Mouse (Mus musculus) erythroblast, adult 5-6 weeks (primary cell): Measurements from ENCODE around the gene Myo15b. TPM values are rescaled to one million over a fixed set of nuclear protein-coding genes. Genes with fewer than 3 reads are reported as not detected.

Source experiments
- ATAC-seq: replicated peaks from 2 replicates; pipeline ENCODE4 v1.8.0; 2016; ENCODE audit warnings: moderate number of reproducible peaks, mild to moderate bottlenecking, moderate TSS enrichment, inconsistent platforms; ENCODE audit not compliant: poor library complexity, low FRiP score, severe bottlenecking
- total RNA-seq, 2 experiments: library from RNA; stranded (forward) in 1 of 2; stranded (reverse) in 1 of 2; fragments of 150-400 nt in 1 of 2; fragments of 200-764, 138-1000 nt in 1 of 2; gene quantifications; 2 replicates each; pipeline versions ENCODE4 v1.2.3 to v1.2.4; 2015 to 2017; ENCODE audit warnings: low replicate concordance in 2 of 2

The Myo15b gene
- total RNA-seq, 2 experiments from 2014 or later: not detected

DNA sequence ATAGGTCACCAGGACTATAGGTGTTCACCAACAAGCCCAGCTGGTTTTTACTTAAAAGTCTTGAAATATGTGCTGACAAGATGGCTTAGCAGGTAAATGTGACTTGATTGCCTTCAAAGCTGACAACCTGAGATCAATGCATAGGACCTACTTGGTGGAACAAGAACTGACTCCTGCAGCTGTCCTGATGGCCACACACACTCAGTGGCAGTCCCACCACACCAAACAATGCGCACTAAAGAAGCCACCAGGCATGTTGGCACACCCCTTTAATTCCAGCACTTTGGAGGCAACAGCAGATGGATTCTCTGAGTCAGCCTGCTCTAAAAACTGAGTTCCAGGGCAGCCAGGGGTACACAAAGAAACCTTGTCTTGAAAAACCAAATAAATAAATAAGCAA lies 63.8 kb downstream of the Myo15b start:
- ATAC-seq: no peak

DNA sequence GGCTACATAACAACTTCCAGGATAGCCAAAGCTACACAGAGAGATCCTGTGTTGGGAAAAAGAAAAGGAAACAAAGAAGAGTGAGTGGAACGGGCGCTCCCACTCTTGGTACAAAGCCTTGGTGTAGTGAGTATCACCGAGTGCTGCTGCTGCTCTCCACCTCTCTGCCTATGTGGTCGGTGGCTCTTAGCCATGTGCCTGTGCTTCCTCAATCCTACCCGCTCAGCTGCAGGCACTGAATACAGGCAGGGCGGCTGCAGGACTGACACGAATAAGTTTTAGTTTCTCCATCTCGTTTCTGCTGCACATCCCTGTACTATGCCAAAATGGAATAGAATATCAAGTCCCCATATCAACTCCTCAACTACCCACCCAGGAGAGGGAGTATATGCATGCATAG lies 70.8 kb downstream of the Myo15b start:
- ATAC-seq: no peak

DNA sequence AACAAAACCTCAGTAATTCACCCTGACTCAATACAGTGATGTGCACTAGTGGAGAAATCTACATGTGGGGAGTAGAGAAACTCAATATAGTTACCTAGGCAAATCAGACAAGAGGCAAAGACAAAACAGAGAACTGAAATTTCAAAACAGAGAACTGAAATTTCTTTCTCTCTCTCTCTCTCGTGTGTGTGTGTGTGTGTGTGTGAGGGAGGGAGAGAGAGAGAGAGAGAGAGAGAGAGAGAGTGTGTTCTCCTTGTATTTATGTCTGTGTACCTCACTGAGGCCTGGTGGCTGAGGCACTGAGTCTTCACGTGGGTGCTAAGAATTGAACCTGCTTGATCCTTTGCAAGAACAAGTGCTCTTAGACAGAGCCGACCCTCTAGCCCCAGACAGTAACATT lies 71.6 kb downstream of the Myo15b start:
- ATAC-seq: no peak

DNA sequence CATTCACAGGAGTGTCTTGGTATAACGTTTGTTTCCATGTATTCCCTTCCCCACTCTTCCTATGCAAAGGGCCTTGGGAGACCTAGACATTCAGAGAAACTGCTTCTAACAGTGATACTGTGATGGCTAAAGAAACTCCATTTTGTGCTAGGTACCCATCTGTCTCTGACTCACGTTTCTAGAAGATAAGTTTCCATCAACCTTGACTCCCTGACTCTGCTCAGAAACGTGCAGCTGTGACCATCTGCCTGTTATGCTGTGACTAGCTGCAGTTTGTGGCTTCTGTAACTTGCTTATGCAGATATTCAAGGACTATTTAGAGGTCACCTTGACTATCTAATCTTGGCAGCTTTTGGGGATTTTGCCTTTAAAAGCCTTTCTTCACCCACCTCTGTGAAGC lies 73.0 kb downstream of the Myo15b start:
- no peak for ATAC-seq

DNA sequence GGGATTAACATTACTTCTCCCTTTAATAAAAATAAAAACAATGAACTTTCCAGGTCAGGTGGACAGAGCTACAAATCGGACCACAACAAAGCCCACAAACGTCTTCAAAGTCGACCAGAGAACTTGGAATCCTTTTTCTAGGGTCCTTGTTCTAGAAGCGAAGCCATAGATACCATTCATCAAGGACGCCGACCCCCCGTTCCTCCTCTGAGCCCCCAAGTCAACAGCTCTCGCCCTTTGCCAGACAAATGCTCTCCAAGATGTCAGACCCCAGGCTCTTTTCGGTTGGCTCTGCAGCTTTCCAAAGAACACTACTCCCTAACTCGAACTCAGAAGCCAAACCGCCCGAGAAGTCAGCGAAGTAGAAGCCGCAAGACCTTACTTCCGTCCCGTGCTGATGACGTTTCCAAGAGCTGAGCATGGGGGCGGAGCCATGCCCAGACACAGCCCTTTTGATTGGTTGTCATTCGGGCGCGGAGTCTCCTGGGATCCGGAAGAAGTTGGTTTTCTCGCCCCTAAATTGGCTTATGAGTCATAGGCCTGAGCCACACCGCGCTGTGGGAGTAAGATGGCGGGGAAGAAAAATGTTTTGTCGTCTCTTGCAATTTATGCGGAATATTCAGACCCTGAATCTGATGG lies 75.0 kb downstream of the Myo15b start, which contains the start of the genes Sap30bp and Recql5:
TSS of gene Sap30bp (plus strand) at position 175 of the 639 bp plus-strand sequence.
TSS of gene Recql5 (minus strand) at position 370 of the 639 bp plus-strand sequence.
- ATAC-seq: peak; percentile 95

DNA sequence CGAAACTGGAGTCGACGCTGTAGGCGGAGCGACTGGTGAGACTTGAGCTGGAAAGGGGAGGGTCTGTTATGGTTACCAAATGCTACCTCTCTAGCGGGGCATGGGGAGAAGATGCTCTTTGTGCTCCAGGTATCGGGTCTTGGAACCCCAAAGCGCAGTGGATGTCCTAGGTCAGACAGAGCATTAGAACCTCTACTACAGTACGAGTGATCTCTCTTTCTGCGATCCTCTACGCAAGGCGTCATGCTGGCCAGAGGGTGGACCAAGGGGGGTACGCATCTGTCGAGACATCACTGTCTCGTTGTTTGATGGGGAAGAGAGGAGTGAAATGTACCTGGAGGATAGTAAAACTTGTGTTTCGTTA lies 75.5 kb downstream of the Myo15b start:
- ATAC-seq: no peak

DNA sequence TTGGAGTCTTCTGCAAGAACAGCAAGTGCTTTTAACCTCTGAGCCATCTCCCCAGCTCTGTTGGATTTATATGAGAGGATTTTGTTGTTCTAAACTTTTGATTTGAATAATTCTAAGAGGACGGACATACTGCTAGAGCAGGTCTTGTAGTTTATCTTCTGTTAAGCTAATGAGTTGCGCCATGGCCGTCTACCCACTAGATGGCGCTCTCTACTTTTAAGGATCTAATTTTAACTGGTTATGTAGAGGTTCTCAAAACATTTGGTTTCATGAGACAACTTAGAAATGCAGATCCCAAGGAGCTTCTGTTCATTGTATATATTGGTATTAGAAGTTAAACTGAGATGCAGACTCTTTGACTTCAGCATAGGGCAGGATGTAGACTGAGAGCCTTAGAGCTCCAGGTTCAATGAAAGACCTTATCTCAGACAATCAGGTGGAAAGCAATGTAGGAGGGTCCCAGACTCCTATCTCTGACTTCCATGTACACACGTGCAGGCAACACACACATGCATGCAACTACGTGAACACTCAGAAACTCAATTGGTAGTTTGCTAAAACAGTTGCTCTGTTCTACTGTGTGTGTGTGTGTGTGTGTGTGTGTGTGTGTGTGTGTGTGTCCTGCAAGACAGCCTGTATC lies 81.6 kb downstream of the Myo15b start:
- ATAC-seq: peak; percentile 79

DNA sequence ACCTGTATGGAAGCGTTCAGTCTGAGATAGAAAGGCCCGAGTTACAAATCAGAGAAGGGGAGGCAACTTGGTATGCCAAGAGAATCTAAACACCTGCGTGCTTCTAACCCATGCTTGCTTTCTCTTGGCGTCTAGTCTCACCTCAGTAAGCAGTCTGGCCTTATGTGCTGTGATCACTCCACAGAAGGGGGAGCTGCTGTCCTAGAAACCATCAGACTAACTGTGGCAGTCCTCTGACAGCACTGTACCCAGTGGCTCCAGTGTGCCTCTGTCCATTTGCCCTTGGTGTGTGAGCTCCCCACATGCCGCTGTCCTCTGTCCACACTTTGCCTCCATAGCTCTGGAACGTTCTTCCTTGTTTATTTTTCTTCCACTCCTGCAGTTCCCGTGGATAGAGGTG lies 83.8 kb downstream of the Myo15b start:
- ATAC-seq: no peak

Other genes with a start within 250 kb of the Myo15b start
- 13.0 and 26.1 TPM in 2 replicates for gene Mif4gd, start 245.4 kb upstream of the Myo15b start, total RNA-seq (2015; ENCODE audit: low replicate concordance)
- 10.3 and 11.9 TPM in 2 replicates for gene Mif4gd, start 245.4 kb upstream of the Myo15b start, total RNA-seq (2017; ENCODE audit: low replicate concordance)
- 1.7 and 5.0 TPM in 2 replicates for gene Slc25a19, start 230.1 kb upstream of the Myo15b start, total RNA-seq (2015; ENCODE audit: low replicate concordance)
- gene Slc25a19, start 230.1 kb upstream of the Myo15b start, total RNA-seq (2017; ENCODE audit: low replicate concordance): 7.4 and 22.4 TPM in 2 replicates
- 27.4 and 34.4 TPM in 2 replicates for gene Grb2, start 149.8 kb upstream of the Myo15b start, total RNA-seq (2015; ENCODE audit: low replicate concordance)
- gene Grb2, start 149.8 kb upstream of the Myo15b start, total RNA-seq (2017; ENCODE audit: low replicate concordance): 12.0 and 21.9 TPM in 2 replicates
- gene Tmem94, start 93.0 kb upstream of the Myo15b start, total RNA-seq (2015; ENCODE audit: low replicate concordance): 5.6 and 8.5 TPM in 2 replicates
- gene Tmem94, start 93.0 kb upstream of the Myo15b start, total RNA-seq (2017; ENCODE audit: low replicate concordance): 8.7 and 13.5 TPM in 2 replicates
- gene Caskin2, start 44.8 kb upstream of the Myo15b start, total RNA-seq (2015; ENCODE audit: low replicate concordance): 4.0 and 4.8 TPM in 2 replicates
- gene Caskin2, start 44.8 kb upstream of the Myo15b start, total RNA-seq (2017; ENCODE audit: low replicate concordance): 2.0 and 3.1 TPM in 2 replicates
- gene Tsen54, start 43.7 kb upstream of the Myo15b start, total RNA-seq (2015; ENCODE audit: low replicate concordance): 1.7 and 5.6 TPM in 2 replicates
- gene Tsen54, start 43.7 kb upstream of the Myo15b start, total RNA-seq (2017; ENCODE audit: low replicate concordance): 1.4 and 2.2 TPM in 2 replicates
- gene Llgl2, start 34.4 kb upstream of the Myo15b start, total RNA-seq (2015; ENCODE audit: low replicate concordance): 3.3 and 5.4 TPM in 2 replicates
- gene Llgl2, start 34.4 kb upstream of the Myo15b start, total RNA-seq (2017; ENCODE audit: low replicate concordance): 0.34 TPM in 1 of 2 replicates, not detected in the other
- gene Smim5, start 41.6 kb downstream of the Myo15b start, total RNA-seq (2015; ENCODE audit: low replicate concordance): 14.2 and 17.9 TPM in 2 replicates
- gene Smim5, start 41.6 kb downstream of the Myo15b start, total RNA-seq (2017; ENCODE audit: low replicate concordance): 17.1 and 19.2 TPM in 2 replicates
- 7.5 and 7.9 TPM in 2 replicates for gene Smim6, start 53.6 kb downstream of the Myo15b start, total RNA-seq (2015; ENCODE audit: low replicate concordance)
- gene Smim6, start 53.6 kb downstream of the Myo15b start, total RNA-seq (2017; ENCODE audit: low replicate concordance): 0.26 and 1.5 TPM in 2 replicates
- gene Sap30bp, start 74.9 kb downstream of the Myo15b start, total RNA-seq (2015; ENCODE audit: low replicate concordance): 3.6 and 6.3 TPM in 2 replicates
- 75.6 and 96.5 TPM in 2 replicates for gene Sap30bp, start 74.9 kb downstream of the Myo15b start, total RNA-seq (2017; ENCODE audit: low replicate concordance)
- gene Recql5, start 75.1 kb downstream of the Myo15b start, total RNA-seq (2015; ENCODE audit: low replicate concordance): 6.3 and 8.3 TPM in 2 replicates
- gene Recql5, start 75.1 kb downstream of the Myo15b start, total RNA-seq (2017; ENCODE audit: low replicate concordance): 15.3 and 31.6 TPM in 2 replicates
- gene Itgb4, start 116.3 kb downstream of the Myo15b start, total RNA-seq (2015; ENCODE audit: low replicate concordance): not detected in 2 replicates
- not detected in 2 replicates for gene Itgb4, start 116.3 kb downstream of the Myo15b start, total RNA-seq (2017; ENCODE audit: low replicate concordance)
- gene Galk1, start 154.3 kb downstream of the Myo15b start, total RNA-seq (2015; ENCODE audit: low replicate concordance): 1.5 and 4.8 TPM in 2 replicates
- gene Galk1, start 154.3 kb downstream of the Myo15b start, total RNA-seq (2017; ENCODE audit: low replicate concordance): 3.6 and 4.5 TPM in 2 replicates
- 366 and 401 TPM in 2 replicates for gene H3f3b, start 169.6 kb downstream of the Myo15b start, total RNA-seq (2015; ENCODE audit: low replicate concordance)
- gene H3f3b, start 169.6 kb downstream of the Myo15b start, total RNA-seq (2017; ENCODE audit: low replicate concordance): 384 and 542 TPM in 2 replicates
- 4.2 and 6.9 TPM in 2 replicates for gene Unk, start 171.9 kb downstream of the Myo15b start, total RNA-seq (2015; ENCODE audit: low replicate concordance)
- gene Unk, start 171.9 kb downstream of the Myo15b start, total RNA-seq (2017; ENCODE audit: low replicate concordance): 7.9 and 17.3 TPM in 2 replicates
- 4.2 and 4.8 TPM in 2 replicates for gene Unc13d, start 219.6 kb downstream of the Myo15b start, total RNA-seq (2015; ENCODE audit: low replicate concordance)
- 4.3 and 7.0 TPM in 2 replicates for gene Unc13d, start 219.6 kb downstream of the Myo15b start, total RNA-seq (2017; ENCODE audit: low replicate concordance)
- gene Wbp2, start 228.6 kb downstream of the Myo15b start, total RNA-seq (2015; ENCODE audit: low replicate concordance): 105 and 125 TPM in 2 replicates
- gene Wbp2, start 228.6 kb downstream of the Myo15b start, total RNA-seq (2017; ENCODE audit: low replicate concordance): 58.0 and 68.8 TPM in 2 replicates